Mouse (Mus musculus) C2C12 (cell line): Measurements from ENCODE around the gene Ift43.

ENCODE experiments used
- CEBPB ChIP-seq: IDR thresholded peaks from one replicate; pipeline ENCODE4 v1.6.1; 2011; ENCODE audit warnings: low read depth, mild to moderate bottlenecking, control low read depth, moderate library complexity
- CTCF ChIP-seq: IDR thresholded peaks from one replicate; pipeline ENCODE4 v1.5.1; 2011; ENCODE audit not compliant: control insufficient read depth, insufficient read depth, insufficient read length
- FOSL1 ChIP-seq: IDR thresholded peaks from one replicate; pipeline ENCODE4 v1.8.0; 2011; ENCODE audit warnings: mild to moderate bottlenecking, low read length; ENCODE audit not compliant: poor library complexity, insufficient read depth, severe bottlenecking
- MAX ChIP-seq: IDR thresholded peaks from one replicate; pipeline ENCODE4 v1.6.1; 2011; ENCODE audit warnings: mild to moderate bottlenecking, control low read depth
- MYOD1 ChIP-seq: IDR thresholded peaks from one replicate; pipeline ENCODE4 v1.6.1; 2011; ENCODE audit warnings: low read depth; ENCODE audit not compliant: control insufficient read depth, insufficient read length
- MYOG ChIP-seq: IDR thresholded peaks from one replicate; pipeline ENCODE4 v1.6.1; 2011; ENCODE audit not compliant: control insufficient read depth, insufficient read length; ENCODE audit errors: extremely low read depth
- USF1 ChIP-seq: IDR thresholded peaks from one replicate; pipeline ENCODE4 v1.6.1; 2011; ENCODE audit warnings: low read depth, mild to moderate bottlenecking, control low read depth, moderate library complexity

GRCm38 (mm10) chr12:86168712-86169111 lies 86.4 kb downstream of the Ift43 start:
- no peak for TF ChIP-seq USF1
- no peak for TF ChIP-seq CTCF
- no peak for TF ChIP-seq MAX
- TF ChIP-seq MYOG: no peak
- no peak for TF ChIP-seq CEBPB
- TF ChIP-seq MYOD1: no peak
- TF ChIP-seq FOSL1: no peak
